Mouse (Mus musculus) forebrain, embryonic 14.5 days (tissue): ENCODE data around the gene Tmem129. TPM values are rescaled to one million over a fixed set of nuclear protein-coding genes. Genes with fewer than 3 reads are reported as not detected.

Experiments used
- ATAC-seq: fragments of 200-750 bp; cut with Nextera tagmentation; 2 replicates; pipeline ENCODE4 v1.8.0; 2017; ENCODE audit warnings: mild to moderate bottlenecking, moderate library complexity
- DNase-seq: peaks from one replicate; pipeline ENCODE4 v3.0.0-alpha.2; 2015; ENCODE audit warnings: low spot score
- H3K27ac ChIP-seq: fragments of 300-500 bp; sonication (generic); 2 replicates; pipeline ENCODE4 v1.5.1; 2014; ENCODE audit warnings: low read depth, mild to moderate bottlenecking, control low read depth, low read length, moderate library complexity
- H3K27me3 ChIP-seq: fragments of 300-500 bp; sonication (generic); replicated peaks from 2 replicates; pipeline ENCODE4 v1.6.1; 2014; ENCODE audit warnings: low read length, control low read depth, mixed read lengths; ENCODE audit not compliant: control insufficient read depth, insufficient read depth
- H3K36me3 ChIP-seq: fragments of 300-500 bp; sonication (generic); 2 replicates; pipeline ENCODE4 v1.6.1; 2014; ENCODE audit warnings: low read length, control low read depth; ENCODE audit not compliant: control insufficient read depth, insufficient read depth
- H3K4me1 ChIP-seq: fragments of 300-500 bp; sonication (generic); 2 replicates; pipeline ENCODE4 v1.6.1; 2014; ENCODE audit warnings: antibody characterized with exemption, low read length, control low read depth; ENCODE audit not compliant: control insufficient read depth, insufficient read depth
- H3K4me2 ChIP-seq: fragments of 300-500 bp; sonication (generic); 2 replicates; pipeline ENCODE4 v1.6.1; 2014; ENCODE audit warnings: mild to moderate bottlenecking, control low read depth, low read length
- H3K4me3 ChIP-seq: fragments of 300-500 bp; sonication (generic); 2 replicates; pipeline ENCODE4 v1.5.1; 2014; ENCODE audit warnings: low read depth, low read length, control low read depth
- H3K9ac ChIP-seq: fragments of 300-500 bp; sonication (generic); 2 replicates; pipeline ENCODE4 v1.6.1; 2014; ENCODE audit warnings: mild to moderate bottlenecking, low read length, control low read depth, moderate library complexity
- H3K9me3 ChIP-seq: fragments of 300-500 bp; sonication (generic); replicated peaks from 2 replicates; pipeline ENCODE4 v1.6.1; 2016; ENCODE audit warnings: low read length, control low read depth, mixed read lengths; ENCODE audit not compliant: control insufficient read depth
- WGBS: fragments of 180-500 bp; shearing (Covaris S2); extraction: QIAGEN DNeasy Blood & Tissue Kit; methylation state at CpG from one replicate; pipeline ENCODE4 v1.1.7; 2014; 5-methylcytosine and 5-hydroxymethylcytosine counted together
- polyA plus RNA-seq: library from polyadenylated mRNA; unstranded; fragments of >200 nt; fragmentation: Nextera tagmentation; extraction: Ambion mirVana; gene quantifications from 2 replicates; pipeline ENCODE4 v1.2.1, GENCODE M21; 2014

Tmem129 gene
- 35.8 and 39.5 TPM in 2 replicates for polyA plus RNA-seq

DNA sequence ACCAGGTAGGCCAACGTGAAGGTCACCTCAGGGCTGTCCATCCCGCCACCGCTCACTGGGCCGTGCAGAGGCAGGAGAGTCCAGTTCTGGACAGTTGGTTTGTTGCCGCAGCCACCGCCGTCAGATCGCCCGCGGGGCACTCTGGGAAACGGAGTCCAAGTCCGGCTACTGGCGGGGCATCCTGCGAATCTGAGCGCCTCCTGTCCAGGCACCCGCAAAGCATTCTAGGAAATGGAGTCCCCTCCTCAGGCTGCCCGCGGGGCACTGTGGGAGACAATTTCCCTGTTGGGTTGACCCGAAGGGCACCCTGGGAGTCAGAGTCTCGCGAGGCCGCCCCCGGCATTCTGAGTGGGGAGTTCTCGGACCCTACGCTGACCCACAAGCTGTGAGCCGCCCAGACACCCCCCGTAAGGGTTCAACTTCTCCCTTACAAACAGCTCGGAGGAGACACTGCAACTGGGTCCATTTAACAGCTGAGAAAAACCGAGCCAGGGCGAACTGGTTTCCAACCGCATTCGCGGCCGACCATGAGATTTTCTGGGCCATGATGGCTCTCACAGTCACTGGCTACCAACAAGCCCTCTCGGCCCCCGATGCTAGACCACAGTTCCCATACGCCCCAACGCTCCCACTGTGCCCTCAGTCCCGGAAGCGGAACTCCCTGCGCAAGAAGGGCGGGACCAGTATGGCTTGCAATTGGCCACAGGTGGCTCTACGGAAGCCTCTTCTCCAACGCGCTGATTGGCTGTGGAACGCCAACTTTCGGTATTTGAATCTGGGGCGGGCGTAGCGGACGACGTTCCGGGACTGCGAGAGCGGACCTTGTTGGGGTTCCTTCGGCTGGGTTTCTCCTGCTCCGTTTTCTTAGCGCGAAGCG lies at the start of gene Tmem129, which contains the start of gene Tacc3:
Tmem129 (minus strand) TSS at position 630 of the 877 bp plus-strand sequence.
Tacc3 (plus strand) TSS at position 342 of the 877 bp plus-strand sequence.
- Histone ChIP-seq H3K9me3 (no peaks in the 10 kb centered on the region), H3K27ac (peak within 1 kb of the TSS; percentile 93), H3K4me3 (peak within 1 kb of the TSS; percentile 73), H3K36me3 (peaks cover 34% of the 10 kb centered on the region), H3K9ac (peak within 1 kb of the TSS; percentile 79), H3K4me1 (peaks cover 17% of the 10 kb centered on the region), H3K4me2 (peak within 1 kb of the TSS; percentile 96), H3K27me3 (no peaks in the 10 kb centered on the region)
- WGBS: under 1% methylated on average over 60 of the region's 60 CpGs
- peak; percentile 97 for ATAC-seq
- peak; percentile 99 for DNase-seq

DNA sequence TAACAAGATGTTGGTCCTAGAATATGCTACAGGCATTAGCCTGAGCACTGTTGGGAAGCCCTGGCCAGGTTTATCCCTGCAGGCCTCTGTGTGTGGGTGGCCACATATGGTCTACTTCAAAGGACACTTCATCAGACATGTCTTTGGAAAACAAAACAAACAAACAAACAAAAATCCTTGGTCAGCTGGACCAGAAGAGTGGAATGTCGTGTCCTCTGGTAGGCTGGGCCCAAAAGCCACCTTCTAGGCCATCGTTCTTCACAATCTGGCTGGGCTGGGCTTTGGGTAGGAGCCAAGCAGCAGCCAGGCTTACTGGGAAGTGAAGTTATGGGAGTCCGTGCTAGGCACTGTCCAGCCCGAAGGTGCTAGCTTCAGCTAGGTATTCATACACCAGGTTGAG lies 48.9 kb upstream of the Tmem129 start:
- Histone ChIP-seq H3K27ac (no peak overlapping the region), H3K4me1 (peaks cover 27% of the 10 kb centered on the region), H3K4me2 (no peak overlapping the region), H3K4me3 (no peak overlapping the region), H3K27me3 (no peaks in the 10 kb centered on the region), H3K36me3 (no peaks in the 10 kb centered on the region), H3K9ac (no peak overlapping the region), H3K9me3 (no peaks in the 10 kb centered on the region)
- 73% methylated on average over 4 of the region's 4 CpGs for WGBS
- ATAC-seq (no peak), DNase-seq (no peak)

DNA sequence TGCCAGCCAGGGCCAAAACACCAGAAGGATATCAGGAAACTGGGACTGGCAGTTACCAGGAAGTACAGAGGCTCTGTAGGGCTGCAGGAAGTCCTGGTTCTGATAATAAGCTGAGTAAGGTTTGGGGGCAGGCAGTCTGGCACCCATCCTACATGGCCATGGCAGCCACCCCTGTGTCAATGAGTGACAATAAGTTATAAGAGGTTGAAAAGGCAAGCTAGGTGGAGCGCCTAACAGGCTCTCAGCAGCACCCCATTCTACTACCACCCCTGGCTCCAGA lies 48.1 kb upstream of the Tmem129 start:
- 83% methylated on average over 1 of the region's 1 CpGs for WGBS
- peak overlapping the region; percentile 68 for H3K27ac ChIP-seq
- no peak for DNase-seq
- no peaks in the 10 kb centered on the region for H3K9me3 ChIP-seq
- no peak overlapping the region for H3K4me3 ChIP-seq
- no peak overlapping the region for H3K9ac ChIP-seq
- peaks cover 31% of the 10 kb centered on the region for H3K4me1 ChIP-seq
- H3K36me3 ChIP-seq: no peaks in the 10 kb centered on the region
- H3K27me3 ChIP-seq: no peaks in the 10 kb centered on the region
- no peak overlapping the region for H3K4me2 ChIP-seq
- no peak for ATAC-seq

- DNase-seq (no peak), ATAC-seq (peak; percentile 49)
- Histone ChIP-seq H3K9ac (0 out of 2 replicates have a peak overlapping the region, but pooled peaks have one; percentile 13), H3K27me3 (no peaks in the 10 kb centered on the region), H3K4me3 (no peak overlapping the region), H3K27ac (peak overlapping the region; percentile 68), H3K36me3 (no peaks in the 10 kb centered on the region), H3K4me2 (no peak overlapping the region), H3K4me1 (peaks cover 31% of the 10 kb centered on the region), H3K9me3 (no peaks in the 10 kb centered on the region)
- WGBS: 16% methylated on average over 9 of the region's 9 CpGs
Observed at GRCm38 (mm10) chr5:33705612-33706349, 47.6 kb upstream of the Tmem129 start.

DNA sequence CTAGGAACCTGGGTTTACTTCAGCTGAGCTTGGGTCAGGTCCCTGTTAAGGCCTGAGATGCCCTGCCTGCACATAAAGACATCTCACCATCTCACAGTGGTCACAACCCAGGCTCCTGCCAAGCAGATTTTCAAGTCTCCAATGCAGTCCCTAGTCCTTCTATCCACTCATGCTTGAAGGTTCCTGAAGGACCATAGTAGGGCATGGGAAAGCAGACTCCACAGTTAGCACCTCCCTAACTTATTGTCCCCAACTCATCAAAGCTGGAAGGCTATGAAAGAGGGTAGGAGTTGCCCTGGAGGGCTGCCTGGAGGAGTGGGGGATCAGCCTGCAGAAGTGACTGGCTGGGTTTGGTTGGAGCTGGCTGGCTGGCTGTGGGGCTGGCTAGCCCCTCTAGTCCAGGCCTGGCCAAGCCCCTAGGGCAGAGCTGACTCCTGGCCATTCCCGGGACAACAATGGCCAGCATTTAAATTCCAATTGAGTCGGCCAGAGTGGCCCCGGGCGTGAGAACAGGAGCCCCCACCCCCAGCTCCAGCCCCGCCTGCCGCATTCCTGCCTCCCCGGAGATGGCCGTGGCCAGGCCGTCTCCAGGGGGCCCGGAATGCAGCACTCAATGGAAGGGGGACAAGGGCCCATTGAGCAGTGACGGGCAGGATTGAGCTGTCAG lies 46.9 kb upstream of the Tmem129 start:
- Histone ChIP-seq H3K9me3 (no peaks in the 10 kb centered on the region), H3K4me2 (no peak overlapping the region), H3K4me1 (peaks cover 37% of the 10 kb centered on the region), H3K27ac (peak overlapping the region; percentile 68), H3K27me3 (no peaks in the 10 kb centered on the region), H3K36me3 (no peaks in the 10 kb centered on the region), H3K9ac (no peak overlapping the region), H3K4me3 (no peak overlapping the region)
- WGBS: 2% methylated on average over 11 of the region's 11 CpGs
- ATAC-seq (peak; percentile 83), DNase-seq (peak; percentile 79)

GRCm38 (mm10) chr5:33703999-33704398 lies 45.8 kb upstream of the Tmem129 start:
- no peaks in the 10 kb centered on the region for H3K36me3 ChIP-seq
- no peak overlapping the region for H3K4me2 ChIP-seq
- no peak overlapping the region for H3K4me3 ChIP-seq
- H3K4me1 ChIP-seq: peaks cover 43% of the 10 kb centered on the region
- no peak overlapping the region for H3K9ac ChIP-seq
- DNase-seq (peak; percentile 66), ATAC-seq (peak; percentile 65)
- 15% methylated on average over 8 of the region's 8 CpGs for WGBS
- H3K27me3 ChIP-seq: no peaks in the 10 kb centered on the region
- H3K27ac ChIP-seq: peak overlapping the region; percentile 68
- H3K9me3 ChIP-seq: no peaks in the 10 kb centered on the region

DNA sequence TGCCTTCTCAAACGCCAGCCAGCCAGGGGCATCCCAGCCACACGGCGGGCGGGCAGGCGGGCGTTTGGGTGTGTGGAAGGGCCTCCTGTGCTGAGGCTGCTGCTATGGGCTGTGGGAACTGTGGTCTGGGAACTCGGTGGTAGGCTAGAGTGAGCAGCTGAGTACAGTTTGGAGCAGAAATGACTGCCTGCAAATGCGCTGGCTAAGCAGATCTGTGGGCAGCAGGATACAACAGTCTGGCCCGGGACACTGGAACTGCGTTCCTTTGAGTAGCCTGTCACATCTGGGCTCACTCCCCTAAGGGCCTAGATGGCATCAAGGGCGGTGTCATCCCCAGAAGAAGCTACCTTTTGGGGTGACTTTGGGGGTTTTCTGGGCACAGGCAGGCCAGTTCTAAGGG lies 43.6 kb upstream of the Tmem129 start:
- H3K27ac ChIP-seq: no peak overlapping the region
- no peaks in the 10 kb centered on the region for H3K27me3 ChIP-seq
- H3K9me3 ChIP-seq: no peaks in the 10 kb centered on the region
- no peak for ATAC-seq
- H3K4me1 ChIP-seq: peaks cover 60% of the 10 kb centered on the region
- DNase-seq: no peak
- no peaks in the 10 kb centered on the region for H3K36me3 ChIP-seq
- H3K4me3 ChIP-seq: no peak overlapping the region
- H3K4me2 ChIP-seq: no peak overlapping the region
- 78% methylated on average over 11 of the region's 11 CpGs for WGBS
- H3K9ac ChIP-seq: no peak overlapping the region

DNA sequence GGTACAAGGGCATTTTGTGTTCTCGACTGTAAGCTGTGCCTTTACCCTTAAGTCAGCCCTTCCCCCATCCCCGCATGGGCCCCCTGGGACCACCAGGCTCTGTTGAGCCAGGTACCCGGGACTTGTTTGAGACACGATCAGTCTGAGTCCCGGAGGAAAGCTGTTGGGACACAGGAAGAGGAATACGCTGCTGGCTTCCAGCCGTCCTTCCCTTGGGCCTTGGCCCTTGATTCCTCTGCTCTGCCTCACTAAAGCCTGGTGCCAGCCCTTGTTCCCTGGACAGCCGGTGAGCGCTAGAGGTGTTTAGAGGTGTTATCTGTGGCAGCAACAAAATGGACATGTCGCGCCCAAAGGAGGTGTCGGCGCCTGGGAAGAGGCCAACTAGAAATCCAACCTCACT lies 41.8 kb upstream of the Tmem129 start:
- H3K27ac ChIP-seq: peak overlapping the region; percentile 31; the same call in 1 of the 2 replicates

More for the DNA sequence above, 41.8 kb upstream of the Tmem129 start:
- Histone ChIP-seq H3K4me1 (peaks cover 57% of the 10 kb centered on the region), H3K4me2 (no peak overlapping the region), H3K27me3 (no peaks in the 10 kb centered on the region), H3K4me3 (no peak overlapping the region), H3K9me3 (no peaks in the 10 kb centered on the region), H3K36me3 (no peaks in the 10 kb centered on the region), H3K9ac (0 out of 2 replicates have a peak overlapping the region, but pooled peaks have one; percentile 17)
- WGBS: 40% methylated on average over 13 of the region's 13 CpGs
- ATAC-seq: no peak
- no peak for DNase-seq
